Mouse (Mus musculus) midbrain, embryonic 14.5 days (tissue): ENCODE results near the gene Cpm. TPM values are rescaled to one million over a fixed set of nuclear protein-coding genes. Genes with fewer than 3 reads are reported as not detected.
A peak's percentile ranks its signal among the peaks of the same experiment; 100 is the strongest.

ENCODE experiments used
- ATAC-seq: fragments of 200-750 bp; cut with Nextera tagmentation; 2 replicates; pipeline ENCODE4 v1.8.0; 2017; ENCODE audit warnings: moderate number of reproducible peaks, moderate library complexity; ENCODE audit not compliant: low FRiP score, low TSS enrichment
- DNase-seq: peaks from one replicate; pipeline ENCODE4 v3.0.0-alpha.2; 2015
- H3K27ac ChIP-seq: fragments of 300-500 bp; sonication (generic); replicated peaks from 2 replicates; pipeline ENCODE4 v1.5.1; 2014; ENCODE audit warnings: mild to moderate bottlenecking, low read depth, low read length, moderate library complexity
- H3K27me3 ChIP-seq: fragments of 300-500 bp; sonication (generic); 2 replicates; pipeline ENCODE4 v1.6.1; 2014; ENCODE audit warnings: low read length, control low read depth, mixed read lengths; ENCODE audit not compliant: control insufficient read depth, insufficient read depth
- H3K36me3 ChIP-seq: fragments of 300-500 bp; sonication (generic); 2 replicates; pipeline ENCODE4 v1.6.1; 2014; ENCODE audit warnings: low read length, control low read depth; ENCODE audit not compliant: control insufficient read depth, insufficient read depth
- H3K4me1 ChIP-seq: fragments of 300-500 bp; sonication (generic); 2 replicates; pipeline ENCODE4 v1.6.1; 2014; ENCODE audit warnings: mild to moderate bottlenecking, antibody characterized with exemption, low read length, control low read depth; ENCODE audit not compliant: control insufficient read depth, insufficient read depth
- H3K4me2 ChIP-seq: fragments of 300-500 bp; sonication (generic); 2 replicates; pipeline ENCODE4 v1.6.1; 2014; ENCODE audit warnings: mild to moderate bottlenecking, low read length, moderate library complexity
- H3K4me3 ChIP-seq: fragments of 300-500 bp; sonication (generic); replicated peaks from 2 replicates; pipeline ENCODE4 v1.5.1; 2014; ENCODE audit warnings: low read depth, low read length
- H3K9ac ChIP-seq: fragments of 300-500 bp; sonication (generic); replicated peaks from 2 replicates; pipeline ENCODE4 v1.6.1; 2014; ENCODE audit warnings: mild to moderate bottlenecking, low read length, moderate library complexity
- H3K9me3 ChIP-seq: fragments of 300-500 bp; sonication (generic); 2 replicates; pipeline ENCODE4 v1.6.1; 2016; ENCODE audit warnings: low read length, control low read depth, mixed read lengths; ENCODE audit not compliant: control insufficient read depth
- WGBS: fragments of 180-500 bp; shearing (Covaris S2); extraction: QIAGEN DNeasy Blood & Tissue Kit; methylation state at CpG from one replicate; pipeline ENCODE4 v1.1.7; 2014; 5-methylcytosine and 5-hydroxymethylcytosine counted together
- polyA plus RNA-seq: library from polyadenylated mRNA; unstranded; fragments of >200 nt; fragmentation: Nextera tagmentation; extraction: Ambion mirVana; gene quantifications from 2 replicates; pipeline ENCODE4 v1.2.1, GENCODE M21; 2014

The Cpm gene
- polyA plus RNA-seq, 1 experiment from 2014 or later = 5.4 TPM

DNA sequence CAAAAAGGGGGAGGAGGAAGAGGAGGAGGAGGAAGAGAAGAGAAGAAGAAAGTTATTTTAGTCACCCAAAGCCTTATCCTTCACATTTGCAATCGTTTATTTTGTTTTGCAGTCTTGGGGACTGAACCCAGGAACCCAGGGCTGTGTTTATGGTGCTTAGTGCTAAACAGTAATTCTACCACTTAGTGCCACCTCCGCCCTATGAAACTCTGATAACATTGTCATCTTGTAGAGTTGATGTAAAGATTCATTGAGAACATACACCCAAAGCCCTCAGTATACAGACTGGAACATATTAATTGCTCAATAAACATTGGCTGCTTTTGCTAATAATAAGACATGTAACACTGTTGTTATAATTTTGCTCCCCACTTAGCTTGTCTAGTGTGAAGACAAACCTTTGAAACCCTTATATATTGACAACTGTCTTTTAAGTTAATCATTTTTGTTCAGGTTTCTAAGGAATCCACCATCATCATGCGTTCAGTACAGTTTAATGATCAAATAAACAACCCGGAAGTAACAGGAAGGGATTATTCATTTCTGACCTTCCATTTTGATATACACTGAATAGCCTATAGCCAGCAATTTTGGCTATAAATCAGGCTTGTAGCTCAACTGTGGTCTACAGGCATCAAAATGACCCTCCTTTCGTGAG is 49.9 kb downstream of the Cpm start:
- no peak for DNase-seq
- Histone ChIP-seq H3K4me2 (no peak overlapping the region), H3K36me3 (0 out of 2 replicates have a peak, but pooled peaks cover 2% of the 10 kb centered on the region), H3K9me3 (no peaks in the 10 kb centered on the region), H3K4me3 (no peak overlapping the region), H3K4me1 (no peaks in the 10 kb centered on the region), H3K9ac (no peak overlapping the region), H3K27me3 (no peaks in the 10 kb centered on the region), H3K27ac (no peak overlapping the region)
- 86% methylated on average over 5 of the region's 5 CpGs for WGBS
- ATAC-seq = no peak

GRCm38 (mm10) chr10:117679963-117680473 is 50.7 kb downstream of the Cpm start:
- WGBS = 90% methylated on average over 14 of the region's 14 CpGs
- DNase-seq (no peak), ATAC-seq (no peak)
- Histone ChIP-seq H3K4me1 (no peaks in the 10 kb centered on the region), H3K4me3 (no peak overlapping the region), H3K9ac (no peak overlapping the region), H3K9me3 (no peaks in the 10 kb centered on the region), H3K27me3 (no peaks in the 10 kb centered on the region), H3K27ac (no peak overlapping the region), H3K4me2 (no peak overlapping the region), H3K36me3 (0 out of 2 replicates have a peak, but pooled peaks cover 2% of the 10 kb centered on the region)

- Histone ChIP-seq H3K4me1 (no peaks in the 10 kb centered on the region), H3K27me3 (no peaks in the 10 kb centered on the region), H3K36me3 (0 out of 2 replicates have a peak, but pooled peaks cover 2% of the 10 kb centered on the region), H3K4me3 (no peak overlapping the region), H3K9me3 (no peaks in the 10 kb centered on the region), H3K4me2 (no peak overlapping the region), H3K27ac (no peak overlapping the region), H3K9ac (no peak overlapping the region)
- 90% methylated on average over 12 of the region's 12 CpGs for WGBS
- no peak for ATAC-seq
- DNase-seq = no peak
Observed at GRCm38 (mm10) chr10:117680868-117681513, 51.7 kb downstream of the Cpm start.

GRCm38 (mm10) chr10:117681543-117681942 is 52.2 kb downstream of the Cpm start:
- H3K9me3 ChIP-seq = no peaks in the 10 kb centered on the region
- no peak overlapping the region for H3K4me3 ChIP-seq
- DNase-seq (no peak), ATAC-seq (no peak)
- no peak overlapping the region for H3K27ac ChIP-seq
- H3K36me3 ChIP-seq = 0 out of 2 replicates have a peak, but pooled peaks cover 2% of the 10 kb centered on the region
- no peaks in the 10 kb centered on the region for H3K4me1 ChIP-seq
- H3K9ac ChIP-seq = no peak overlapping the region
- H3K4me2 ChIP-seq = no peak overlapping the region
- 90% methylated on average over 3 of the region's 3 CpGs for WGBS
- H3K27me3 ChIP-seq = no peaks in the 10 kb centered on the region

- DNase-seq = peak; percentile 46
- H3K4me1 ChIP-seq = no peaks in the 10 kb centered on the region
- H3K27me3 ChIP-seq = no peaks in the 10 kb centered on the region
- 0 out of 2 replicates have a peak, but pooled peaks cover 2% of the 10 kb centered on the region for H3K36me3 ChIP-seq
- no peaks in the 10 kb centered on the region for H3K9me3 ChIP-seq
- no peak for ATAC-seq
- H3K9ac ChIP-seq = no peak overlapping the region
- 67% methylated on average over 14 of the region's 14 CpGs for WGBS
- H3K4me3 ChIP-seq = no peak overlapping the region
- H3K27ac ChIP-seq = no peak overlapping the region
- H3K4me2 ChIP-seq = no peak overlapping the region
Observed at GRCm38 (mm10) chr10:117681999-117682857, 52.9 kb downstream of the Cpm start.

DNA sequence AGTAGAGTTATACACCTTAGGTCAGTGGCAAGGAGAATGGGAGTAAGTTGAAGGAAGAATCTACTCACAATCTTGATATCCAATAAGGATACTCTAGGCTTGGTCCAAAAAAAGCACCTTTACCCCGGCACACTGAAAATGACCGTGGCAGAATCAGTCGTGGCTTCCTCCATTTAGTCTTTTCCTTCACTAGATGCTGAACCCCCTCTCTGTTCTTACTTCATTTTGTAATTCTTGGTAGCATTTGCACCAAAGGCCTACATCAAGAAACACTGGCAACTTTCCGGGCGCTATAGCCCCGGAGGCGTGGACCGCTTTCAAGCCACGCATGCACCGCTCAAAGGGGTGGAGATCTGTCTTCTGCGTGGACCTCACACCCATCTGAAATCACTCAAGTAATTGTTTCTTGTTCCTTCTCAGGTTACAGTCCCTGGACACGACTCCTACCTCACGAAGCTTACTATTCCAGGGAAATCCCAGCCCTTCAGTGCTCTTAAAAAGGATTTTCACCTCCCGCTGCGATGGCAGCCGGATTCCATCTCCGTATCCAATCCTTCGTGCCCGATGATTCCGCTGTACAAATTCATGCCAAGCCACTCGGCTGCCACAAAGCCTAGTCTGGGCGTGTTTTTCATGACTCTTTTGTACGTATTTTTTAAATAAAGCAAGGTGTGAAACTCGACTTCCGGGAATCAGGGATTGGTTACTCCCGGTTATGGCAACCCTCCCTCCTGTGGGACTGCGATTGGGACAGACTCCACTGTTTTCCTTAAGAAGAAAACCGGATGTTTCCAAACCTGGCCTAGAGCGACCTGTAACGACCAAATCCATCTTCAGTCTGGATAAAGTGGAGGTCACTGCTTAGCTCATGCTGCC is 53.8 kb downstream of the Cpm start:
- no peak overlapping the region for H3K9ac ChIP-seq

DNA sequence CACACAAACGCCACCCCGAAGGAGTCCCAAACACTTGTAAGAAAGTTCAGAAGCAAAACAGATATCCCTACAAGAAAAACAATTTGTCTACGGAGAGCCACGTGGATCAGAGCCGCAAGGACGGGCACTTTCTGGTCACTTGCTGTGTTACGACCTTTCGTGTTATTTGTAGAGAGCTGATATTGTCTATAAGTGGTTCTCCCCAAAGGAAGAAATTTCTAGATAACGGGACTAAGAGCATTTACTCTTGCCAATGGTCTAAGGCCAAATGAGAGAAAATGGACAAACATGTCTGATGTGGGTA is 54.4 kb downstream of the Cpm start:
- ATAC-seq (no peak), DNase-seq (no peak)
- WGBS = 94% methylated on average over 9 of the region's 9 CpGs
- H3K4me1 ChIP-seq = no peaks in the 10 kb centered on the region
- H3K27me3 ChIP-seq = no peaks in the 10 kb centered on the region
- H3K9ac ChIP-seq = no peak overlapping the region
- H3K4me3 ChIP-seq = no peak overlapping the region
- H3K4me2 ChIP-seq = no peak overlapping the region
- peaks cover 6% of the 10 kb centered on the region; the same call in 1 of the 2 replicates for H3K36me3 ChIP-seq
- no peak overlapping the region for H3K27ac ChIP-seq
- no peaks in the 10 kb centered on the region for H3K9me3 ChIP-seq

More for the DNA sequence above, 53.8 kb downstream of the Cpm start:
- 83% methylated on average over 30 of the region's 30 CpGs for WGBS
- H3K27me3 ChIP-seq = no peaks in the 10 kb centered on the region
- H3K9me3 ChIP-seq = no peaks in the 10 kb centered on the region
- ATAC-seq (no peak), DNase-seq (no peak)
- H3K4me3 ChIP-seq = no peak overlapping the region
- H3K36me3 ChIP-seq = 0 out of 2 replicates have a peak, but pooled peaks cover 2% of the 10 kb centered on the region
- H3K4me1 ChIP-seq = no peaks in the 10 kb centered on the region
- H3K4me2 ChIP-seq = no peak overlapping the region
- no peak overlapping the region for H3K27ac ChIP-seq
